Mouse (Mus musculus): ENCODE results near the gene Gm26938. TPM values are rescaled to one million over a fixed set of nuclear protein-coding genes. Genes with fewer than 3 reads are reported as not detected.

The Gm26938 gene
- polyA plus RNA-seq, 1 experiment = not detected

DNA sequence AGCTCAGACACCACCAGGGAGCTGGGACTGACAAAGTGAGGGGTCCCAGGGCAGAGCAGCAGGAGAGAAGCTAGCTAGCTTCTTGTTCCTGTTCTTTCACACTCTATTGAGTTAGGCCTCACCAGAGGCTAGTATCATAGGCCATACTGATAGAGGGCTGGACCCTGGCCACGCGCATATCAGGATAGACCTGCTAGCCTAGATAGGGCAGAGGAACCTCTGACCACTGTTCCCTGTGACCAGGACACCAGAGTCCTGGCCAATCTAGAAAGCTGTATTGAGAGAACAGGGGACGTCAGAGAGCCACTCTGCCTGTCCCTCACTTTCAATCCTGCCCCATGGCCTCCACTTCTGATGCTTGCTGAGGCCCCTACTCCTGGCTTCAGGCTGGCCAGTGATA is 8.2 kb downstream of the Gm26938 start:
- TF ChIP-seq TAL1 (IDR thresholded peaks at IDR 0.05; ENCODE audit: low read length) = peak; percentile 32; the same call in 1 of the 3 replicates
- no peak; the same call in 1 of the 2 replicates for TF ChIP-seq GATA1 (IDR thresholded peaks at IDR 0.05; ENCODE audit: low read length)
- Histone ChIP-seq H3K27me3 (ENCODE audit: control insufficient read depth) (no peaks in the 10 kb centered on the region), H3K36me3 (ENCODE audit: control insufficient read depth) (peaks cover 63% of the 10 kb centered on the region), H3K9me3 (ENCODE audit: control insufficient read depth, low read length) (no peaks in the 10 kb centered on the region), H3K4me3 (replicated peaks) (peak overlapping the region; percentile 46), H3K4me1 (ENCODE audit: control insufficient read depth) (peaks cover 96% of the 10 kb centered on the region)

DNA sequence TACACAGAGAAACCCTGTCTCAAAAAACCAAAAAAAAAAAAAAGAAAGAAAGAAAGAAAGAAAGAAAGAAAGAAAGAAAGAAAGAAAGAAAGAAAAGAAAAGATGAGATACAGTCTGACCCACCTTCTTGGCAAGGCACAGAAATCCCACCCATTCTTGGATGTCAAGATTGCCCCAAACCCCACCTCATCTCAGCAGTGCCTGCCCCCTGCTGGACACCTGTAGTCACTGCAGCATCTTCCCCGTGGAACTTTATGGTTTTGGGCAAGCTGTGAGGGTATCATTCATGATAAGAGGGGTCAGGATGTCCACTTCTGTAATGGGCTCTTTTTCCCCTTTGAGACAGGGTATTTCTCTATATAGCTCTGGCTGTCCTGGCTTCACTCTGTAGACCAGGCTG is 8.9 kb downstream of the Gm26938 start:
- Histone ChIP-seq H3K9me3 (ENCODE audit: control insufficient read depth, low read length) (no peaks in the 10 kb centered on the region), H3K36me3 (ENCODE audit: control insufficient read depth) (peaks cover 61% of the 10 kb centered on the region), H3K4me1 (ENCODE audit: control insufficient read depth) (peaks cover 96% of the 10 kb centered on the region), H3K4me3 (replicated peaks) (no peak overlapping the region), H3K27me3 (ENCODE audit: control insufficient read depth) (no peaks in the 10 kb centered on the region)
- TF ChIP-seq TAL1 (IDR thresholded peaks at IDR 0.05; ENCODE audit: low read length) (no peak), GATA1 (IDR thresholded peaks at IDR 0.05; ENCODE audit: low read length) (no peak)

DNA sequence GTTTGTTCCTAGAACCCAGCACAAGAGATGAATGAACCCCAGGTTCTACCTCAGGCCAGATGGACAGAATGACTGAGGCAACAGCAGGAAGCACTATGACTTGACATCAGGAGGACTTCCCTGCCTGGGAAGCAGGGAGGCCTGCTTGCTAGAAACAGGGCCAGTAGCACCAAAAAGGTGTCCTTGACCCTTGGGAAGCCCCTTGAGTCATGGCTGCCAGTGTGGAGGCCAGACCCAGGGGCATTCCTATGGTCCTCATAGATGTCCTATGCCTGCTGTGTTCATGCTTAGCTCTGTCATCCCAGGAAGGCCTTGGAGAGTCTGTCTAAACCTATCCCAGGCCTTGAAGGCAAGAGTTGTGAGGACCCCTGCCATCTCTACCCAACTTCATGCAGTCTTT is 9.8 kb downstream of the Gm26938 start:
- Histone ChIP-seq H3K36me3 (ENCODE audit: control insufficient read depth) (peaks cover 61% of the 10 kb centered on the region), H3K27me3 (ENCODE audit: control insufficient read depth) (no peaks in the 10 kb centered on the region), H3K9me3 (ENCODE audit: control insufficient read depth, low read length) (no peaks in the 10 kb centered on the region), H3K4me3 (replicated peaks) (no peak overlapping the region), H3K4me1 (ENCODE audit: control insufficient read depth) (peaks cover 96% of the 10 kb centered on the region)
- TF ChIP-seq TAL1 (IDR thresholded peaks at IDR 0.05; ENCODE audit: low read length) = no peak
- TF ChIP-seq GATA1 (IDR thresholded peaks at IDR 0.05; ENCODE audit: low read length) = no peak

DNA sequence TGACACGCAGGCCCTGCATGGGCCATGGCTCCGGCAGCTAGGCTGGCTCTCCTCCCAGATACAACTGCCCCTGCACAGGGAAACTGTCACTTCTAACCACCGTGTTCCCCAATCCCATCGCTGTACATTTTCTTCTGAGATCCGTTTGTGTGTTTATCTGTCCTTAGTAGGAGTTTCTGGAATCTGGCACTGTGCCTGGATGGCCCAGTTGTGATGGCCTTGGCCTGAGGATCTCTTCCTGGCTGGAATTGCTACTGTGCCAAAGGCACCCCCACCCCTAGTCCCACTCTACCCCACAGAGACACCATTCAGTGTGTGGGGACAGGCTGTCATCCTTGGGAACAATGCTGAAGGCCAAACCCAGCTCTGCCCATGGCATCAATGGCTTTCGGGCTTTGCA is 10.2 kb downstream of the Gm26938 start:
- no peak overlapping the region for H3K4me3 ChIP-seq (replicated peaks)
- H3K4me1 ChIP-seq (ENCODE audit: control insufficient read depth) = peaks cover 97% of the 10 kb centered on the region
- H3K36me3 ChIP-seq (ENCODE audit: control insufficient read depth) = peaks cover 61% of the 10 kb centered on the region
- H3K27me3 ChIP-seq (ENCODE audit: control insufficient read depth) = no peaks in the 10 kb centered on the region
- no peak for TF ChIP-seq TAL1 (IDR thresholded peaks at IDR 0.05; ENCODE audit: low read length)
- TF ChIP-seq GATA1 (IDR thresholded peaks at IDR 0.05; ENCODE audit: low read length) = no peak
- no peaks in the 10 kb centered on the region for H3K9me3 ChIP-seq (ENCODE audit: control insufficient read depth, low read length)

DNA sequence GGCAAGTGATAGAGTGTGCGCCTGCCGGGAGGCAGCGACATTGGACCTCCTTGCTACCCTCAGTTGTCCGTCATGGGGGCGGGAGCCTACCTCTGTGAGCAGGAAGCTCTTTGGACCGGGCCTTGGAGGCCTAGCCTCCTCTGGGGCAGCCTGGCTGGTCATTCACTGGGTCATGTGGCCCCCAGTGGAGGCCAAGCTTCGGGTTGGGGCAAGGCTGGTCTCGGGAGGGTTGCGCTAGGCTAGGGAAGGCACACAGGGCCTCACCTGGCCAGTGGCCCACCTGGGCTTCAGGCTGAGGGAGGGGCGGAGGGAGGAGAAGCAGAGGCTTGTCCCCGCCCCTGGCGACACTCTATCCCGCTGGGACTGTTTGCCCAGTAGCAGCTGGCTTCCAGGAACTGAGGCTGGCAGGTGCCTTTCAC is 12.2 kb downstream of the Gm26938 start:
- TF ChIP-seq TAL1 (IDR thresholded peaks at IDR 0.05; ENCODE audit: low read length) = no peak
- TF ChIP-seq GATA1 (IDR thresholded peaks at IDR 0.05; ENCODE audit: low read length) = no peak
- Histone ChIP-seq H3K4me1 (ENCODE audit: control insufficient read depth) (peaks cover 97% of the 10 kb centered on the region), H3K4me3 (replicated peaks) (peak overlapping the region; percentile 36), H3K27me3 (ENCODE audit: control insufficient read depth) (no peaks in the 10 kb centered on the region), H3K36me3 (ENCODE audit: control insufficient read depth) (peaks cover 59% of the 10 kb centered on the region), H3K9me3 (ENCODE audit: control insufficient read depth, low read length) (peaks cover 4% of the 10 kb centered on the region)

DNA sequence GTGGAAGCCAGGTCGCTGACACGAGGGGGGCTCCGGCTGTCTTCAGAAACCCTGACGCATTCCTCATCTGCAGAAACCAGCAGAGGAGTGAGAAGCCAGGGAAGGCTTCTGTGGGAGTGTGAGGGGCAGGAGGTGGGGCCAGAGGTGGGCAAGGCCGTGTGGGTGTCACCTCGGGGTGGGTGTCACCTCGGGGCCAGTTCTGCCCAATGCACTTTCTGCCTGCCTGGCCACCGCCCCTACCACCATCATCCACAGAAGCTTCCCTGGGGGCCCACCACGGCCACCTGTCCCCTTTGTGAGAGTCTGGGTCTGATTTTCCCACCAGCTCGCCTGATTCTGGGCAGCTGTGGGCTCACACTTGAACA is 13.1 kb downstream of the Gm26938 start:
- peaks cover 63% of the 10 kb centered on the region for H3K36me3 ChIP-seq (ENCODE audit: control insufficient read depth)
- TF ChIP-seq TAL1 (IDR thresholded peaks at IDR 0.05; ENCODE audit: low read length) = no peak
- TF ChIP-seq GATA1 (IDR thresholded peaks at IDR 0.05; ENCODE audit: low read length) = no peak
- H3K4me3 ChIP-seq (replicated peaks) = peak overlapping the region; percentile 67
- peaks cover 95% of the 10 kb centered on the region for H3K4me1 ChIP-seq (ENCODE audit: control insufficient read depth)
- peaks cover 11% of the 10 kb centered on the region for H3K9me3 ChIP-seq (ENCODE audit: control insufficient read depth, low read length)
- peaks cover 4% of the 10 kb centered on the region; the same call in 1 of the 2 replicates for H3K27me3 ChIP-seq (ENCODE audit: control insufficient read depth)

DNA sequence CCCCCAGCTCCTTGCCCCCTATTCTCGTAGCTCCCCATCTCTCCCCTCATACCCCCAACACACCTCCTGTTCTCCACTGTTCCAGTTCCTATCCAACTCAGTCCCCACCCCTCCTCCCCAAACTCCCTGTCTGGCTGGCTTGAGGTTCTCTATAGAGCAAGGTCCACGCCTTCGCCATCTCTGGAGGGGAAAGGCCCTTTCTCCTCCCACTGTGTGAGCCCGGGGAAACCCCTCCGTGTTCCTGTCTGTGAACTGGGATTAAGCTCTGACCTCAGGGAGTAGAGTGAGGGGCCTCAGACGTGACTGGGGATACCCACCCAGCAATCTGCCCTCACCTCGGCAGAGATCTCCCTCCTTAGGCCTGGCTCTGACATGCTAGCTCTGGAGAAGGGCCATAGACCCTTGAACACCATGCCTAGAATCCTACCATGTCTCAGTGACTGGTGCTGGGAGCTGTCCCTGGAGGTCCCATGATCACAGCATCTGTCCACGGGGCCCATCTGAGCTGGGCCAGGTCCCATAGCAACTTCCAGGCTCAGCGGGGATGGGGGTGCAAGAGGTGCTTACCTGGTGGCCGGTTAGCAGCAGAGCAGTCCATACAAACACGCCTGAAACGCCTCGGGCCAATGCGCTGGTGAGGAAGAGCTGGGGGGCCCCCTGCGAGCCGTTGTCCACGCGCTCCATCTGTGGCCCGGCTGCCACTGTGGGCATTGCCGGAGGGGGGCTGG is 13.6 kb downstream of the Gm26938 start:
- TF ChIP-seq GATA1 (IDR thresholded peaks at IDR 0.05; ENCODE audit: low read length) = no peak
- no peak for TF ChIP-seq TAL1 (IDR thresholded peaks at IDR 0.05; ENCODE audit: low read length)
- Histone ChIP-seq H3K4me3 (replicated peaks) (peak overlapping the region; percentile 67), H3K36me3 (ENCODE audit: control insufficient read depth) (peaks cover 63% of the 10 kb centered on the region), H3K27me3 (ENCODE audit: control insufficient read depth) (peaks cover 6% of the 10 kb centered on the region; the same call in 1 of the 2 replicates), H3K9me3 (ENCODE audit: control insufficient read depth, low read length) (peaks cover 16% of the 10 kb centered on the region), H3K4me1 (ENCODE audit: control insufficient read depth) (peaks cover 95% of the 10 kb centered on the region)

DNA sequence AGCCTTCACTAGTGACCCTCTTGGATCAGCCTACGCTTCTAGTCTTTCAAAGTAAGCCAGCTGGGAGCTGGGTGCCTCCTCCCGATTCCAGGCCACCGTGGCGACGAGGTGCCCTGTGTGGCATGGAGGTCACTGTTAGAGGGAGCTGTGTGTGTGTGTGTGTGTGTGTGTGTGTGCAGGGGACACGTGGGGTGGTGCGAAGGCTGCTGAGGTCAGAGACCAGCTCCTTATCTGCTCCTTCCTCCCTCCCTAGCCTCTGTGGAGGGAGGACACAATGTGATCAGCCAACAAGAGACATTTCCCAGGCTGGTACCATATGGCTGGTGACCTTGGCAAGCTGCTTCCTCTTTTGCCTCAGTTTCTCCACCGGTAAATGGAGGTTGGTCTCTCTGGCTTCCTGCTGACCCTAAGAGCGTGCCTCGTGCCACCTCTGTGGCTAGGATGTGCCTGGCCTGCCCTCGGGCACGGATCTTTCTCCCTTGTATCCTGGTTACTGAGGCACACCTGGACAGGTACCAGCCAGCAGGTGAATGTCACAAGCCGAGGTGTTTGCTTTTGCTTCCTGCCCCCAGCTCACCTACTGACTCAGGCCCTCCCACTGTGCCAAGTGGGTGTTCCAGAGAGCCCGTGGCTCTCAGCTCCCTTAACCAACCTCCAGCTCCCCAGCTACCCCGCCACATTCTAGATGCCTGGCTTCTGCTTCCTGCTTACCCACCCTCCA is 14.4 kb downstream of the Gm26938 start:
- Histone ChIP-seq H3K9me3 (ENCODE audit: control insufficient read depth, low read length) (peaks cover 24% of the 10 kb centered on the region), H3K36me3 (ENCODE audit: control insufficient read depth) (peaks cover 69% of the 10 kb centered on the region), H3K27me3 (ENCODE audit: control insufficient read depth) (peaks cover 6% of the 10 kb centered on the region; the same call in 1 of the 2 replicates), H3K4me1 (ENCODE audit: control insufficient read depth) (peaks cover 96% of the 10 kb centered on the region), H3K4me3 (replicated peaks) (peak overlapping the region; percentile 67)
- TF ChIP-seq TAL1 (IDR thresholded peaks at IDR 0.05; ENCODE audit: low read length) = no peak

DNA sequence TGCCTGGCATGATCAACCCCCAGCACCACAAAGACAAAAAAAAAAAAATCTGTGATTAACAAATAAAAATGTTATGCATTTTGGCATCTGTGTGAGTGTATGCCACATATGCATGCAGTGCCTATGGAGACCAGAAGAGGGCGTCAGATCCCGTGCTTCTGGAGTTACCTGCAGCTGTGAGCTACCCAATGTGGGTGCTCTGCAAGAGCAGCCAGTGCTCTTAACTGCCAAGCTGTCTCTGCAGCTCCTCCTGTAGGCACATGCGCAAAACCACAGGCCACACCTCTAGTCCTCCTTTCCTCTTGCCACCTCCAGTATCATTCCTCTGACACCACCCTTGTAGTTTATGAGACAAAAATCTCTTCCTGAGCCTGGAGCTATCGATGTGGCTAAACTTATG is 16.8 kb downstream of the Gm26938 start:
- Histone ChIP-seq H3K36me3 (ENCODE audit: control insufficient read depth) (peaks cover 83% of the 10 kb centered on the region), H3K4me1 (ENCODE audit: control insufficient read depth) (peaks cover 96% of the 10 kb centered on the region), H3K27me3 (ENCODE audit: control insufficient read depth) (peaks cover 6% of the 10 kb centered on the region; the same call in 1 of the 2 replicates), H3K4me3 (replicated peaks) (peak overlapping the region; percentile 27), H3K9me3 (ENCODE audit: control insufficient read depth, low read length) (peaks cover 32% of the 10 kb centered on the region)
- TF ChIP-seq TAL1 (IDR thresholded peaks at IDR 0.05; ENCODE audit: low read length) (no peak), GATA1 (IDR thresholded peaks at IDR 0.05; ENCODE audit: low read length) (no peak)

All from erythroblast, embryonic 14.5 days (primary cell).